ENCODE assay signal across 11 mouse cellular contexts in genomic region chr19:40434042-40434869, GRCm38 (mm10).
A peak's percentile ranks its signal among the peaks of the same experiment; 100 is the strongest.
DNase-seq lines count a peak whose midpoint lies in the region; ATAC-seq and TF ChIP-seq lines count a peak whose summit lies in the region.
"Had no signal": no experiment of that assay in that cellular context is flagged by ENCODE, and none has a peak within 500 bp of the region (broad histone marks: within the 10 kb centered on the region; RNA-seq: fewer than 3 reads in every experiment).

No protein-coding gene starts in this region.

- H3K9ac ChIP-seq in hindbrain, embryonic 16.5 days (ENCODE audit: low read depth, low read length) = no peak overlapping the region
- no peak overlapping the region for H3K9ac ChIP-seq in intestine, postnatal 0 days (ENCODE audit: low read depth, low read length)

- peak; percentile 43 for DNase-seq in left cerebral cortex, adult 11 months (ENCODE audit: low spot score)
- DNase-seq in left cerebral cortex, adult 18-20 months (ENCODE audit: low spot score in 2 of 2) = no peak
- peak; percentile 25 for DNase-seq in forebrain, embryonic 10.5 days (ENCODE audit: extremely low spot score, low spot score)
- DNase-seq in retina, embryonic 14.5 days (ENCODE audit: low spot score) = peak; percentile 68
- DNase-seq in thymus, postnatal 25 days = no peak
- DNase-seq in adrenal gland, postnatal 4 days (ENCODE audit: low spot score in 2 of 2) = no peak
- DNase-seq: spleen, adult 18-20 months had no signal

- 0 out of 2 replicates have a peak overlapping the region, but pooled peaks have one; percentile 5 for H3K4me2 ChIP-seq in hindbrain, embryonic 16.5 days (ENCODE audit: low read length)
- H3K4me2 ChIP-seq in intestine, postnatal 0 days (replicated peaks; ENCODE audit: low read depth) = no peak overlapping the region

- peaks cover 40% of the 10 kb centered on the region for H3K4me1 ChIP-seq in forebrain, embryonic 10.5 days
- peaks cover 17% of the 10 kb centered on the region for H3K4me1 ChIP-seq in hindbrain, embryonic 16.5 days (ENCODE audit: control insufficient read depth, insufficient read depth, low read depth, low read length)
- H3K4me1 ChIP-seq in intestine, postnatal 0 days (replicated peaks; ENCODE audit: control insufficient read depth, insufficient read depth, low read length) = no peaks in the 10 kb centered on the region

- no peaks in the 10 kb centered on the region for H3K36me3 ChIP-seq in forebrain, embryonic 10.5 days (replicated peaks)
- H3K36me3 ChIP-seq in hindbrain, embryonic 16.5 days (ENCODE audit: control insufficient read depth, insufficient read depth, low read length) = no peaks in the 10 kb centered on the region
- no peaks in the 10 kb centered on the region for H3K36me3 ChIP-seq in intestine, postnatal 0 days (ENCODE audit: control insufficient read depth, insufficient read depth)
- H3K36me3 ChIP-seq: limb, embryonic 10.5 days had no signal

- no peak for TF ChIP-seq CTCF in intestine, postnatal 0 days (IDR thresholded peaks at IDR 0.05; ENCODE audit: low read depth)

- WGBS in forebrain, embryonic 10.5 days = 75% methylated on average over 10 of the region's 10 CpGs
- 25% methylated on average over 10 of the region's 10 CpGs for WGBS in hindbrain, embryonic 16.5 days
- WGBS in intestine, postnatal 0 days = 85% methylated on average over 10 of the region's 10 CpGs

- peak overlapping the region; percentile 76 for H3K27ac ChIP-seq in forebrain, embryonic 10.5 days
- H3K27ac ChIP-seq in hindbrain, embryonic 16.5 days (ENCODE audit: low read depth, low read length) = peak overlapping the region; percentile 84
- no peak overlapping the region for H3K27ac ChIP-seq in intestine, postnatal 0 days (ENCODE audit: low read depth, low read length)
- H3K27ac ChIP-seq: limb, embryonic 10.5 days; macrophage had no signal

- no peaks in the 10 kb centered on the region for H3K9me3 ChIP-seq in forebrain, embryonic 10.5 days
- H3K9me3 ChIP-seq in hindbrain, embryonic 16.5 days (ENCODE audit: control insufficient read depth, low read length) = no peaks in the 10 kb centered on the region
- H3K9me3 ChIP-seq in intestine, postnatal 0 days (ENCODE audit: control insufficient read depth) = no peaks in the 10 kb centered on the region
- H3K9me3 ChIP-seq: limb, embryonic 10.5 days had no signal

- no peaks in the 10 kb centered on the region for H3K27me3 ChIP-seq in forebrain, embryonic 10.5 days (ENCODE audit: poor library complexity, severe bottlenecking)
- no peaks in the 10 kb centered on the region for H3K27me3 ChIP-seq in hindbrain, embryonic 16.5 days (replicated peaks; ENCODE audit: control insufficient read depth, insufficient read depth, low read length)
- no peaks in the 10 kb centered on the region for H3K27me3 ChIP-seq in intestine, postnatal 0 days (replicated peaks; ENCODE audit: control insufficient read depth, insufficient read depth, low read length)

- no peak overlapping the region for H3K4me3 ChIP-seq in forebrain, embryonic 10.5 days
- no peak overlapping the region for H3K4me3 ChIP-seq in hindbrain, embryonic 16.5 days (ENCODE audit: low read length)
- H3K4me3 ChIP-seq in intestine, postnatal 0 days (ENCODE audit: low read depth, low read length) = no peak overlapping the region
- H3K4me3 ChIP-seq: limb, embryonic 10.5 days had no signal

- peak; percentile 88 for ATAC-seq in hindbrain, embryonic 16.5 days
- no peak for ATAC-seq in intestine, postnatal 0 days

Comparison
In these comparisons a context has a peak if more than half of its experiments do, and no peak if none do; other contexts are left out.
1. DNase-seq: peak in left cerebral cortex, adult 11 months (single experiment), forebrain, embryonic 10.5 days (single experiment) and retina, embryonic 14.5 days (single experiment); none in left cerebral cortex, adult 18-20 months (0 of 2), thymus, postnatal 25 days (single experiment) and adrenal gland, postnatal 4 days (0 of 2).